Mouse (Mus musculus) myocyte (in vitro differentiated cells): ENCODE results near the gene Rabgap1l.

ENCODE experiments used
- CEBPB ChIP-seq: IDR thresholded peaks from 2 replicates; pipeline ENCODE4 v1.6.1; 2011; ENCODE audit warnings: mild to moderate bottlenecking, moderate library complexity; ENCODE audit not compliant: poor library complexity, insufficient read depth, severe bottlenecking
- E2F4 ChIP-seq: IDR thresholded peaks from one replicate; pipeline ENCODE4 v1.6.1; 2011; ENCODE audit warnings: mild to moderate bottlenecking, control low read depth, moderate library complexity; ENCODE audit not compliant: insufficient read depth
- MAX ChIP-seq: IDR thresholded peaks from one replicate; pipeline ENCODE4 v1.6.1; 2011; ENCODE audit warnings: low read depth, mild to moderate bottlenecking, control low read depth
- MYOD1 ChIP-seq, 3 experiments: IDR thresholded peaks; one replicate each; pipeline ENCODE4 v1.6.1; 2011; ENCODE audit warnings: control low read depth in 2 of 3, low read depth in 2 of 3, mild to moderate bottlenecking in 2 of 3, moderate library complexity in 1 of 3; ENCODE audit not compliant: insufficient read length in 2 of 3, control insufficient read depth in 1 of 3
- MYOG ChIP-seq, 3 experiments: IDR thresholded peaks; one replicate each; pipeline ENCODE4 v1.6.1; 2011; ENCODE audit warnings: control low read depth in 2 of 3, low read depth in 2 of 3, mild to moderate bottlenecking in 2 of 3; ENCODE audit not compliant: insufficient read length in 2 of 3, control insufficient read depth in 1 of 3, insufficient read depth in 1 of 3
- POLR2A ChIP-seq: IDR thresholded peaks from one replicate; pipeline ENCODE4 v1.6.1; 2011; ENCODE audit warnings: low read depth, mild to moderate bottlenecking, control low read depth, moderate library complexity; ENCODE audit not compliant: insufficient read length
- TCF12 ChIP-seq: IDR thresholded peaks from one replicate; pipeline ENCODE4 v1.6.1; 2011; ENCODE audit warnings: mild to moderate bottlenecking, control low read depth; ENCODE audit not compliant: poor library complexity, insufficient read depth, severe bottlenecking
- TCF3 ChIP-seq: IDR thresholded peaks from one replicate; pipeline ENCODE4 v1.6.1; 2011; ENCODE audit warnings: low read depth, control low read depth; ENCODE audit not compliant: insufficient read length
- USF1 ChIP-seq: IDR thresholded peaks from one replicate; pipeline ENCODE4 v1.6.1; 2011; ENCODE audit warnings: low read depth, mild to moderate bottlenecking, control low read depth, moderate library complexity

- no peak for TF ChIP-seq USF1
- no peak for TF ChIP-seq TCF12
- no peak for TF ChIP-seq POLR2A
- TF ChIP-seq MAX: no peak
- TF ChIP-seq MYOD1 (IDR thresholded peaks at IDR 0.05; ENCODE audit: control insufficient read depth in 1 of 3, insufficient read length in 2 of 3, low read depth in 2 of 3): no peak
- no peak for TF ChIP-seq E2F4
- no peak for TF ChIP-seq MYOG (IDR thresholded peaks at IDR 0.05; ENCODE audit: control insufficient read depth in 1 of 3, insufficient read depth in 1 of 3, insufficient read length in 2 of 3, low read depth in 2 of 3)
- TF ChIP-seq CEBPB: no peak
- no peak for TF ChIP-seq TCF3
Measured at GRCm38 (mm10) chr1:160287058-160287645, 505.9 kb downstream of the Rabgap1l start.
